Mouse (Mus musculus) lung, adult 2 months (tissue): ENCODE measurements around the gene Mief2. TPM values are rescaled to one million over a fixed set of nuclear protein-coding genes. Genes with fewer than 3 reads are reported as not detected.

Source experiments
- DNase-seq: peaks from one replicate; pipeline ENCODE4 v3.0.0; 2022
- H3K4me1 ChIP-seq: fragments of 200-500 bp; 2 replicates; pipeline ENCODE4 v1.6.1; 2011; ENCODE audit warnings: low read length; ENCODE audit not compliant: control insufficient read depth, insufficient read depth
- H3K4me3 ChIP-seq: fragments of 200-500 bp; replicated peaks from 2 replicates; pipeline ENCODE3; 2011; ENCODE audit warnings: low read depth, mild to moderate bottlenecking, control low read depth, low read length; ENCODE audit errors: extremely low read depth
- CTCF ChIP-seq: fragments of 200-500 bp; IDR thresholded peaks from 2 replicates; pipeline ENCODE4 v1.5.1; 2011; ENCODE audit warnings: mild to moderate bottlenecking, low read length, control low read depth; ENCODE audit not compliant: insufficient read depth
- POLR2A ChIP-seq: fragments of 200-500 bp; IDR thresholded peaks from 2 replicates; pipeline ENCODE4 v1.6.1; 2011; ENCODE audit warnings: low read depth, mild to moderate bottlenecking, control low read depth, low read length, borderline replicate concordance; ENCODE audit errors: extremely low read depth
- WGBS: fragments of 180-500 bp; shearing (Covaris S2); methylation state at CpG from one replicate; pipeline ENCODE4 v1.1.7; 2018; 5-methylcytosine and 5-hydroxymethylcytosine counted together
- polyA plus RNA-seq: library from polyadenylated mRNA; depleted of rRNA; stranded (reverse); fragments of >200 nt; gene quantifications from 2 replicates; pipeline ENCODE4 v1.2.3, GENCODE M21; 2012

Gene Mief2
- polyA plus RNA-seq, 1 experiment = 25.4 TPM

- TF ChIP-seq POLR2A (no peak), CTCF (no peak)
- Histone ChIP-seq H3K4me3 (no peak overlapping the region), H3K4me1 (peaks cover 21% of the 10 kb centered on the region)
- 88% methylated on average over 19 of the region's 19 CpGs for WGBS
- DNase-seq = no peak
These were observed 23.9 kb upstream of the Mief2 start for GRCm38 (mm10) chr11:60704023-60704880.

DNA sequence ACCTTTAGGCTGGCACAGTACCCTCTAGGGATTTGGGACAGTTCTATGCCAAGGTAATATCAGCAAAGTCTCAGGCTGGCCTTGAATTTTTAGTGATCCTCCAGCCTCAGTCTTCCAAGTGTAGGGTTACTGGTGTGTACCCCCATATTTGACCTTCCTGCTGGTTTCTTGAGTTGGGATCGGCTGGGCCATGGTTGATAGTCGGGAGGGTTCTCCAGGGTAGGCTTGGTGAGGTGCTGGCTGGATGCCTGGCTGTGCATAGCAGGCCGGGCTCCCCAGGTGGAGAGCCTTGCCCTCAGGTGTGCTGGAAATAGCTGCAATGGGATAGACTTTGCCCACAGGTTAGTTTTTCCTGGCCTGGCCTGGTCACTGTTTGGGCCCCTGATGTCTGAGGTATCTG, 22.9 kb upstream of the Mief2 start:
- no peak for DNase-seq
- Histone ChIP-seq H3K4me3 (no peak overlapping the region), H3K4me1 (peaks cover 19% of the 10 kb centered on the region)
- TF ChIP-seq POLR2A = no peak
- no peak for TF ChIP-seq CTCF
- 90% methylated on average over 3 of the region's 3 CpGs for WGBS

- TF ChIP-seq CTCF = no peak
- no peak for TF ChIP-seq POLR2A
- 84% methylated on average over 7 of the region's 7 CpGs for WGBS
- DNase-seq = peak; percentile 3
- H3K4me3 ChIP-seq = no peak overlapping the region
- peaks cover 15% of the 10 kb centered on the region for H3K4me1 ChIP-seq
These were observed 22.1 kb upstream of the Mief2 start for GRCm38 (mm10) chr11:60706076-60706475.

DNA sequence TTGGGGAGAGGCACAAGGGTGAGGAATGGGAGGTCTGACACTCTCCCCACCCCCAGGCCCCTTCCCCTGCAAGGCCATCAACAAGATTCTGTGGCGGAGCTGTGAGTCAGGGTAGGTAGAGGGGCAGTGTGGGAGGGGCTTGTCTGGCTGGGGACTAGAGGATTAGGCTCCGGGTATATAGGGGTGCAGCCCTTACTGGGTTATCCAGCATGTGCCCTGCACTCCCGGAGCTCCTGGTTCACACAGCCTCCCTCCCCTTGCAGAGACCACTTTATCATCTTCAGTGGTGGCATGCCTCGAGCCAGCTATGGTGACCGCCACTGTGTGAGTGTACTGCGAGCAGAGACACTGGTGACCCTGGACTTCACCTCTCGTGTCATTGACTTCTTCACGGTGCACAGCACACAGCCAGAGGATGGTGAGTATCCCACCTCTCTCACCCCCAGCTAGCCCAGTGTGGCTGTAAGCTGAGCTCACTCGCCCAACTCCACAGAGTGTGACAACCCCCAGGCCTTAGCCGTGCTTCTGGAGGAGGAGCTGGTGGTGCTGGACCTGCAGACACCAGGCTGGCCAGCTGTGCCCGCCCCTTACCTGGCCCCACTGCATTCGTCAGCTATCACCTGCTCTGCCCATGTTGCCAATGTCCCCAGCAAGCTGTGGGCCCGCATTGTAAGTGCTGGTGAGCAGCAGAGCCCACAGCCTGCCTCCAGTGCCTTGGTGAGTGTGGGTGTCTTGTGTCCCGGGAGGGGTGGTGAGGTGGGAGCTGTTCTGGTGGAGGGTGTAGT, 21.3 kb upstream of the Mief2 start:
- TF ChIP-seq CTCF (no peak), POLR2A (no peak)
- Histone ChIP-seq H3K4me3 (no peak overlapping the region), H3K4me1 (peaks cover 15% of the 10 kb centered on the region)
- 87% methylated on average over 14 of the region's 14 CpGs for WGBS
- peak; percentile 2 for DNase-seq

GRCm38 (mm10) chr11:60707672-60708071, 20.5 kb upstream of the Mief2 start:
- TF ChIP-seq CTCF (no peak), POLR2A (no peak)
- Histone ChIP-seq H3K4me1 (peaks cover 11% of the 10 kb centered on the region), H3K4me3 (no peak overlapping the region)
- WGBS = 27% methylated on average over 3 of the region's 3 CpGs
- DNase-seq = peak; percentile 86

GRCm38 (mm10) chr11:60708631-60709030, 19.6 kb upstream of the Mief2 start:
- TF ChIP-seq POLR2A (no peak), CTCF (no peak)
- 92% methylated on average over 10 of the region's 10 CpGs for WGBS
- H3K4me3 ChIP-seq = no peak overlapping the region
- peaks cover 11% of the 10 kb centered on the region for H3K4me1 ChIP-seq
- DNase-seq = no peak

- Histone ChIP-seq H3K4me1 (peaks cover 11% of the 10 kb centered on the region), H3K4me3 (no peak overlapping the region)
- 89% methylated on average over 45 of the region's 45 CpGs for WGBS
- TF ChIP-seq CTCF = no peak
- TF ChIP-seq POLR2A = no peak
- DNase-seq = peak; percentile 2
These were observed 18.4 kb upstream of the Mief2 start for GRCm38 (mm10) chr11:60709481-60710465.

DNA sequence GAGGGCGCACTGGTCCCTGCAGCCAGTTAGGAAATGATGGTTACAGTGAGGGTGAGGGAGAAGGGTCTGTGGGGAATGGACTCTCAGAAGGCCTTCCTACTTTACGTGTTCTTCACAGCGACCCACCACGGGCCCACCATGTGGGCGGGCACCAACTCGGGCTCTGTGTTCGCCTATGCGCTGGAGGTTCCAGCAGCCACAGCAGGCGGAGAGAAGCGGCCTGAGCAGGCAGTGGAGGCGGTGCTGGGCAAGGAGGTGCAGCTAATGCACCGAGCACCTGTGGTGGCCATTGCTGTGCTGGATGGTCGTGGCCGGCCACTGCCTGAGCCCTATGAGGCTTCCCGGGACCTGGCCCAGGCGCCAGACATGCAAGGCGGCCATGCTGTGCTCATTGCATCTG, 17.0 kb upstream of the Mief2 start:
- no peak for TF ChIP-seq CTCF
- no peak for TF ChIP-seq POLR2A
- no peak for DNase-seq
- WGBS = 94% methylated on average over 17 of the region's 17 CpGs
- Histone ChIP-seq H3K4me3 (no peak overlapping the region), H3K4me1 (peaks cover 11% of the 10 kb centered on the region)

DNA sequence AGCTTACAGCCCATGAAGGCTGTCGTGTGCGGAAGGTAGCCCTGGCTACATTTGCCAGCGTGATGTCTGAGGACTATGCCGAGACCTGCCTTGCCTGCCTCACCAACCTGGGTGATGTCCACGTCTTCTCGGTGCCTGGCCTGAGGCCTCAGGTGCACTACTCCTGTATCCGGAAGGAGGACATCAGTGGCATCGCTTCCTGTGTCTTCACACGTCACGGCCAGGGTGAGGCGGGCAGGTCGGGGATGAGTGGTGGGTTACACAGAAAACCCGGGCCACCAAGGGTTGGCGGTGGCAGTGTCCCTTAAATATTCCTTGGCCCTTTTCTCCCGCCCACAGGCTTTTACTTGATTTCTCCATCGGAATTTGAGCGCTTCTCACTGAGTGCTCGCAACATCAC, 16.2 kb upstream of the Mief2 start:
- H3K4me1 ChIP-seq = peaks cover 9% of the 10 kb centered on the region
- TF ChIP-seq CTCF = no peak
- no peak for TF ChIP-seq POLR2A
- H3K4me3 ChIP-seq = no peak overlapping the region
- WGBS = 92% methylated on average over 18 of the region's 18 CpGs
- no peak for DNase-seq
